Mouse (Mus musculus) brain, embryonic 14.5 days (tissue): Measurements from ENCODE around the gene 1700023F06Rik. TPM values are rescaled to one million over a fixed set of nuclear protein-coding genes. Genes with fewer than 3 reads are reported as not detected.
A peak's percentile ranks its signal among the peaks of the same experiment; 100 is the strongest.

Source experiments
- DNase-seq: peaks from one replicate; pipeline ENCODE4 v3.0.0-alpha.2; 2011; ENCODE audit warnings: low read depth
- CTCF ChIP-seq: fragments of 200-500 bp; IDR thresholded peaks from 2 replicates; pipeline ENCODE4 v1.5.1; 2012; ENCODE audit warnings: inconsistent platforms, mild to moderate bottlenecking, moderate library complexity, borderline replicate concordance; ENCODE audit not compliant: insufficient read depth, insufficient read length; ENCODE audit errors: extremely low read depth
- POLR2A ChIP-seq: fragments of 200-500 bp; IDR thresholded peaks from 2 replicates; pipeline ENCODE4 v1.6.1; 2012; ENCODE audit warnings: mild to moderate bottlenecking, inconsistent platforms, borderline replicate concordance; ENCODE audit not compliant: poor library complexity, insufficient read depth, insufficient read length, severe bottlenecking; ENCODE audit errors: extremely low read depth
- polyA plus RNA-seq: library from polyadenylated mRNA; depleted of rRNA; stranded (reverse); fragments of >200 nt; gene quantifications from 2 replicates; pipeline ENCODE4 v1.2.3, GENCODE M21; 2012; rRNA removed

Gene 1700023F06Rik
- polyA plus RNA-seq = 1.4 and 1.7 TPM in 2 replicates

- no peak for DNase-seq
- TF ChIP-seq POLR2A = no peak
- TF ChIP-seq CTCF = no peak
Measured at GRCm38 (mm10) chr11:103208458-103208857, at the start of gene 1700023F06Rik. TSS of gene 1700023F06Rik (minus strand) at chr11:103208558.

- TF ChIP-seq POLR2A = no peak
- TF ChIP-seq CTCF = no peak
- no peak for DNase-seq
Measured at GRCm38 (mm10) chr11:103257938-103258481, 49.7 kb upstream of the 1700023F06Rik start.

- TF ChIP-seq CTCF (no peak), POLR2A (no peak)
- DNase-seq = no peak
Measured at GRCm38 (mm10) chr11:103253605-103254004, 45.2 kb upstream of the 1700023F06Rik start.

GRCm38 (mm10) chr11:103252380-103252779 lies 44.0 kb upstream of the 1700023F06Rik start:
- no peak for DNase-seq
- TF ChIP-seq POLR2A = no peak
- no peak for TF ChIP-seq CTCF

GRCm38 (mm10) chr11:103250324-103250723 lies 42.0 kb upstream of the 1700023F06Rik start:
- TF ChIP-seq CTCF (no peak), POLR2A (no peak)
- DNase-seq = no peak

- DNase-seq = no peak
- no peak for TF ChIP-seq POLR2A
- no peak for TF ChIP-seq CTCF
Measured at GRCm38 (mm10) chr11:103249509-103249908, 41.2 kb upstream of the 1700023F06Rik start.

GRCm38 (mm10) chr11:103248837-103249236 lies 40.5 kb upstream of the 1700023F06Rik start:
- TF ChIP-seq POLR2A (no peak), CTCF (no peak)

GRCm38 (mm10) chr11:103247504-103248177 lies 39.3 kb upstream of the 1700023F06Rik start:
- TF ChIP-seq CTCF (no peak), POLR2A (no peak)
- DNase-seq = peak; percentile 94

More at GRCm38 (mm10) chr11:103248837-103249236, 40.5 kb upstream of the 1700023F06Rik start:
- no peak for DNase-seq

- no peak for DNase-seq
- no peak for TF ChIP-seq POLR2A
- no peak for TF ChIP-seq CTCF
Measured at GRCm38 (mm10) chr11:103246731-103247290, 38.5 kb upstream of the 1700023F06Rik start.

GRCm38 (mm10) chr11:103246081-103246730 lies 37.8 kb upstream of the 1700023F06Rik start:
- TF ChIP-seq CTCF (no peak), POLR2A (no peak)
- peak; percentile 20 for DNase-seq

- TF ChIP-seq POLR2A (no peak), CTCF (no peak)
- DNase-seq = peak; percentile 33
Measured at GRCm38 (mm10) chr11:103244856-103245255, 36.5 kb upstream of the 1700023F06Rik start.
